Mouse (Mus musculus) thymus, postnatal 10 days (tissue): ENCODE results near the gene Dkk2.
"Not testable (repeated sequence)": the region's sequence is repeated elsewhere in the genome, so short reads cannot be mapped to it uniquely, and the experiment has no call there.

Experiments used
- DNase-seq, 2 experiments: peaks; one replicate each; pipeline ENCODE4 v3.0.0; 2021; ENCODE audit warnings: low spot score in 2 of 2

The Dkk2 gene

DNA sequence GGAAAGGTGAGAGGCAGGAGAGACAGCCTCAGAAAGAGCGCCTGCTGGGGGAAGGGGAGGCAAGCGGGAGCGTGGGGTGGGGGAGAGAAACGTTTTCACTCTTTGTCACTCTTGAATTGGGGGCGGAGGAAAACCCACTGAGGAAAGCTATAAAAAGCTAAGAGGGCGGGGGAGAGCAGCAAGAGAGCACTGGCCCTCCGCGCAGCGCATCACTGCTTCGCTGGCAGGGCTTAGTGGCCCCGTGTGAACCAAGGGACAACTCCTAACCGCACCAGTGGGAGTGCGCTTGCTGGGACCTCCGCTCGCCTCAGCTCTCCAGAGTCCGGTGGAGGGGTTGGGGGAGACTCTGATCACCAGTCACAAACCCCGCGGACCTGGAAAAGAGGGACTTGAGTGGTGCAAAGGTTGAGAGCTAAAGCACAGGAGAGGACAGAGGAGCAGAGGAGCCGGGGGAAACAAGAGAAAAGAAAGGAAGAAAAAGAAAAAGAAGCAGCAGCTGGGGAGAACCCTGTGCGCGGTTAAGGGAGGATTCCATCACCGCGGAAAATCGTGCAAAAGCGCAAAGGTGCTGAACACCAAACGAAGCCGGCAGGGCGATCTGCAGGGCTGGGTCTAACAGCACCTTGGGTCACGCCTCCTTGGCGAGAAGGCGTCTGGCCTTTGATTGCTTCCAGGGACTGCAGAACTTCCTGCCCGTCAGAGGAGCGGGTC lies at the start of gene Dkk2:
TSS of gene Dkk2 (plus strand) at position 181 of the 711 bp plus-strand sequence.
- no peak for DNase-seq

DNA sequence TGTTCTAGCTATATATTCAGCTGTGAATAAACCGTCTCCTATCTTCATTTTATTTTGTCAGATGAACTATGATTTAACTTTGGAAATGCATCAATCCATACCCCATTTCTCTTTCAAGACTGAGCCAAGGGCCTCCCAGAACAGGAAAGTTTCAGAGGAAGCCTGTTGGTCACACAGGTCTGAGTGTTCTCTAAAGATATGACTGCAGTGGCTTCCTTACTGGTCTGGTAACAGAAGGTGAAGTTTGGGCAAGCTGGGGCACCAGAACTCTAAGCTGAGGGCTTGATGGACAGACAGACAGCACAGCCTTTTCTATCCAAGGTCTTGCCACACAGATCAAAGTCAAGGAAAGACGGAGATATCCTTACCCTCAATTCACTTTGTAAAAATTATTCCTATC lies 48.4 kb upstream of the Dkk2 start:
- no peak for DNase-seq

DNA sequence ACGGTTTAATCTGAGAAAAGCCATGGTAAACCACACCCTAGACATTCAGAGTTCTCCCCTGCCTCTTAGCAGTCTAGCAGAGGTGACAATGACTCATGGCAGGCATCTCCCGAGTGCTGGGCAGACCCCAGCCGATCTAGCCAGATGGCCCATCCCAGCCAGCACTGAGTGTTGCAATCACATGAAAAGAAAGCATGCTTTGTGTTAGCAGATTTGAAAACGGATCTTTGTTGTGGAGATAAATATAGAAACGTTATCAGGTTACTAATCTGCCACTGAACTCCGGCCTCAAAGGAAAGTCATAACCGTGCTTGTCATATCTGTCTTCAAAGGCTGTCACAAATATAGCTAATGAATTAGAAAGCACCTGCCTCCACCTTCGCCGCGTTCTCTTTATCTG lies 47.4 kb upstream of the Dkk2 start:
- DNase-seq: no peak

DNA sequence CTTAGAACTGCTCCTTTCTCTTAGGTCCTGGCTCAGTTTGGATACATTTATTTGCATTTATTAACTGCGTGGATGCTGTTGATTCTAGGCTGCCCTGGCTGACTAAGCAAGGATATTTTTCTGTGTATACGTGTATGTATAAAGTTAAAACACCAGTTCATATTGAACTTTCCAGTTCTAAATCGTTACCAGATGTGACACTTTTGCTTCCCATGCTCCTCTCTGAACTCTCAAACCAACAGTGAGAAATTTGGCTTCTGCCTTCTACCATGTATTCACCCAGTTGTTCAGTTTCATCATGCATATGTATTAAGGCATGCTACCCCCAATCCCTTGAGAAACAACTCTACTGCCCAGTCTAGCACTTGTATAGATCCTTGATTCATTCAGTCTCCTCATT lies 45.0 kb upstream of the Dkk2 start:
- DNase-seq: no peak

DNA sequence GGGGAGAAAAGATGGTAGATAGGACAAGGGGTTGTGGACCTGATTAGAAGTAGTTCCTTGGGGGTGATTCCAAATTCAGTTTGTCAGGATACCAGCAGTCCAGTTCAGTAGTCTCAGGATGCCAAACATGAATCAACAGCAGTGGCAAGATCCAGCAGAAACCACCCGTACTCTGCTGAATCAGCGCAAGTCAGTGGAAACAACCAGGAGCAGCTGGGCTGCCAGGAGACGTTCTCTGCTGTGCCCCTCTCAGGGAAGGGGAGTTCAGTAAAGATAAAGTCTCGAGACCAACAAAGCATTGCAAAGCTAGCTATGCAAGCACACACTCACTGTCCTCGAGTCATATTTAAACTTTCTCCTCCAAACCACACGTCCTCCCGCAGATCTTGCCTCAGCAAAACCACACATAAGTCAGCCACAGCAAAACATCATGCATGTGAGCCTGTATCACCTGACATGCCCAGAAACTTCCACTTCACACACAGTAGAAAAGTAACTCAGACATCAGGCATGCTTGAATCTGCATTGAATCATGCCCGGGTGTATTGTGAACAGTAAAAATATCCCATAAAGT lies 34.1 kb upstream of the Dkk2 start:
- DNase-seq: no peak

DNA sequence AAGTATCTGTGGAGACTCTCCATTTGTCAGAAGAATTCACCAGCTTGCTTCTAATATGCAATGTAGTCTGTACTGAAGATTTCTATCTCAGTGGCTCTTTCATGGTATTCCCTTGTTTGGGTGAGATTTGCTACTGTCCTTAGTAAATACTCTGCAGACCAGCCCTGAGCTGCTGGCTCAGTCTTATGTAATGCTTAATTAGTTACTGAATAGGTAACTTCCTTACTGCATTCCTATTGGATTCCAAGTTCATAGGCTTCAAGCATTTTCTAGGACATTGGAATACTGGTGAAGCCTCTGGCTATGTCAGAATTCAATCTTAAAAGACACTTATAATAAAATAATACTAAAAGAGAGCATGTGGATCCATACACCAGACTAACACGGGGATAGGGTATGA lies 22.3 kb upstream of the Dkk2 start:
- DNase-seq: not testable (repeated sequence)

DNA sequence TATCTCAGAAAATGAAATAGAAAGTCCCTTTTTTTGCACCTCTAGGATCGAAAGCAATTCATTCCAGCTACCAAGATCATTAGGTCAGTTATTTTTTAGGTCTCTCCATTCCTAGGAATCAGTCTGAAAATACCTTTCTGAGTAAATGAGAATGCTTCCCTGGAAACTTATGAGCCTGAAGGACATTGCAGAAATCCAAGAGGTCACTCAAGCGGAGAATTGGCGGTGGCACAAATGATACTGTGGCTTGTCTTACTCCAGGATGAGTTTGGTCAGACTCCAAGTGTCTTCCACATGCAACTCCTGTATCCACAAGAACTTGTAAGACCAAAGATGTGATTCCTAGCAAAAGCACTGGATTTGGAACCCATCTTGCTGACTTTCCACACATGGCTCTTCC lies 21.7 kb upstream of the Dkk2 start:
- DNase-seq: no peak

DNA sequence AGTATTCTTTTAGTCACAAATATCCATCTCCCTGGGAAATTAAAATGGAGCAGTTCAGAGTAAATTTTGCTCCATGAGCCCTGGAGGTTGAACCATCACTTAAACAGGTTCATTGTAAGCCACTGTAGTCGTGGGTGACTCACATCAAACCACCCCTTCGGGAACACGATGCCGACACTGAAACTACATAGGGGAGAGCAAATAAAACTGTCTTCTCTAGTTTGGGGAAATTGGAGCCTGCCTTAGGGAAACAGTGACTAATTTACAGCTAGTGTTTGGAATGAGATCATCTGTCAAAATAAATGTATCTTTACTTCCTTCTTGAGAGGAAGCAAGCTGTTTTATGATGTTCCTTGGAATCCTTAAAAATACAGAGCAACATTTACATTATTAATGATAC lies 21.1 kb upstream of the Dkk2 start:
- no peak for DNase-seq

DNA sequence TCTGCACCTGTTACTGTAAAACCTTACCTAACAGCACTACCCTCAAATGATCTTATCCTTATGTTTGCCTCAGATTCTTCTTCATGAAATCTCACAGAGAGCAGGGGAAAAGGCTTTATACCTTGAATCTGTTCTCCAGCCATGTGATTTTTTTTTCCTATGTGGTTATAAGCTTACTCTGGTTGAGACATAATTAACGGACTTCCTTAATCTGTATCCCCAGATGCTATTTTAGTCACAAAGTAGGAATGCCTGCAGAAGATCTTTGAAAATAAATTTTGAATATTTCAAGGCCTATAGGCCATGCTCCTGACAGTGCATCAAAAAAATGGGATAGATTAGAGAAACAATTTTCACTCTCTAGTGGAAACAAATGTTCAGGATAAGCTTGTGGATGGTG lies 20.2 kb upstream of the Dkk2 start:
- DNase-seq: no peak

DNA sequence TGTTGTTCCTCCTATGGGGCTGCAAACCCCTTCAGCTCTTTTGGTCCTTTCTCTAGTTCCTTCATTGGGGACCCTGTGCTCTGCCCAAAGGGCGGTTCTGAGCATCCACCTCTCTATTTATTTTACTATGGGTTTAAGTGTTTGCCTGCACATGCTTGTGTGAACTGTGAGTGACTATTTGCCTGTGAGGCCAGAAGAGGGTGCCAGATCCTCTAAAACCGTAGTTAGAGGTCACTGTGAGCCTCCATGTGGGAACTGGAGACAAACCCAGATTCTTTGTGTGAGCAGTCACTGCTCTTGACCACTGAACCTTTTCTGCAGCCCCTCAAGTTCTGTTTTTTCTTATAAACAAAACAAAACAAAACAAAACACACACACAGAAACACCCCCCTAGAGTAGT lies 14.1 kb upstream of the Dkk2 start:
- no peak for DNase-seq

DNA sequence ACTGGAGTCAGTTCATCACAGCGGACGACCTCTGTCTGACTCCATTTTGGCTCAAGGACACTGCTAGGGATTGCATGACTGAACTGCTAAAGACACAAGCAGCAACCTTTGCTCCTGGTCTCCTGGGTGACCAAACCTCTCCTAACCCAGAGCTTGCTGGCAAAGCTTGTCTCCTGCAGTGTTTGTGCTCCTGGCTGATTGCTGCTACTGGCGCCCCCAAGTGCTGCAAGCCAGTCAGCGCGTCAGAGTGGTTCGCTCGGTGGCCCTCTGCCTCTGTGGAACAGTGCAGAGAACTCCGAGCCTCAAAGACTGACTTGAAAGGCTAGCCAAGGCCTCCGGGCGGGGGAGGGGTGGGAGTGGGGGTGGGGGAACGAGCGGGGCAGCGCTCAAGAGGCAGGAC lies 1.1 kb upstream of the Dkk2 start:
- DNase-seq: no peak

DNA sequence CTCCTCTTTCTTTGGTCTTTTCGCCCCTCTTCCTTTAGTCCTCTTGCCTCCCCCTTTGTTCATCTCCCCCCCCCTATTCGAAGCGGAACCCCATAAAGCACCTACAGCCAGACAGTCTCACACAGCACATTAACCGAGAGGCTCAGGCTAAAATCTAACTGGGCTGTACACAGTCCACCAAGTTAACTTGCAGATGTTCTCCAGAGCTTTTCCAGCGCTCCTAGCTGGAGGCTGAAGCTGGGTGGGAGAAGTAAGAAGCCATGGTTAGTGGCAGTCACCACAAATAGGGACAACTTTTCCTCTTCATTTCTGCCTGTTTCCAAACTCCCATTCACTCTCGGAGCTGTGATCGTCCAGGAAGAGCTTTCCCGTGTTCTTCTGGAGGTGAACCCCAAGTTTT lies 412 bp upstream of the Dkk2 start:
- DNase-seq: no peak

DNA sequence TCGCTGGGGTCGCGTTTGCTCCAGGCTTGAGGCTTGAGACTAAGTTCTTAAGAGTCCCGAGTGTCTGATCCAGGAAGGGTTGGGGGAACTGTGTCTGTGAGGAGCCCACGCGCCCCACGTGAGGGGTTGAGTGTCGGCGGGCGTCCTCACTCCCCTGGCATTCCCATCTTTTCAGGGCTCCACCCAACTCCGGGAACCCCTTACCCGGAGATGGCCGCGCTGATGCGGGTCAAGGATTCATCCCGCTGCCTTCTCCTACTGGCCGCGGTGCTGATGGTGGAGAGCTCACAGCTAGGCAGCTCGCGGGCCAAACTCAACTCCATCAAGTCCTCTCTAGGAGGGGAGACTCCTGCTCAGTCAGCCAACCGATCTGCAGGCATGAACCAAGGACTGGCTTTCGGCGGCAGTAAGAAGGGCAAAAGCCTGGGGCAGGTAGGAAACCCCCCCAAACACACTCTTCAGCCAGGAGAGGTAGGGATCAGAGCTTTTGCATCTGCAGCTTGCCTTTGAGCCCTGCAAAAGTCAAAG lies 795 bp downstream of the Dkk2 start:
- no peak for DNase-seq

DNA sequence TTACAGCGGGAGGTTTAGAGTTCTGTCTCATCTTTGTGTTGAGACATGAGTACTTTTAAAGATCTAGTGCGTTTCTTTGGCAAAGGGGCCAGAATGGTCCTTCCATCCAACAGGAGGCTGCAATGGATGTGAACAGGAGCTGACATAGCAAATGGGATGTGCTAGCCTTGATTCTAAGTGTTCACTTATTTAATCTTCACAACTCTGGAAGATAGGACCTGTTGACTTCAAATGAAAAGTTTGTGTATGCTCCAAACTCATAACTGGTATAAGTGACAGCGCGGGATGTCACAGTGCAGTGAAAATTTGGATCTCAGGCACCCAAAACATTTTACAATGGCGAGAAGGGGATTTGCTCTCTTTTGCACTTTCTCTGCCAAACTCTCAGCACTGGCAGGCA lies 1.4 kb downstream of the Dkk2 start:
- no peak for DNase-seq

DNA sequence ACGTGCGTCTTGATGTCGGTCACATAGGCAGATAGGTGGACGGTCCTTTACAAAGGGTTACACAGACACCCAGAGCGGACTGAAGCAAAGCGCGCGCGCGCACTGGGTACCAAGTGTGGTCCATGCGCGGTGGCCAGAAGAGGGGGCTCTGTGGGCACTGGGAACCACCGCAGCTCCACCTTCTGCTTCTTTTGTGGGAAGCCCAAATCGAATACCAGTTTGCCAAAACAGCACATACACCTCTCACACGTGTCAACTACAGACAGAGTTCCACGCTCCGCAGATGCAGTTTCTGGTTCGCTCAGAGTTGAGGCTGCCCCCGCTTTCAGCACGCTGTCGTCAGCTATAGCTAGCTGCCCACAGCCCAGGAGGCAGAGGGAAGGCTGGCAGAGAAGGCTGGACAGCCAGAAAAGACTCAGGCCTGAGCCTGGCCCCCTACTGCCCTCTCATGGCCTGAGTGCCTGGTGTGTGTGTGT lies 2.0 kb downstream of the Dkk2 start:
- DNase-seq: no peak

DNA sequence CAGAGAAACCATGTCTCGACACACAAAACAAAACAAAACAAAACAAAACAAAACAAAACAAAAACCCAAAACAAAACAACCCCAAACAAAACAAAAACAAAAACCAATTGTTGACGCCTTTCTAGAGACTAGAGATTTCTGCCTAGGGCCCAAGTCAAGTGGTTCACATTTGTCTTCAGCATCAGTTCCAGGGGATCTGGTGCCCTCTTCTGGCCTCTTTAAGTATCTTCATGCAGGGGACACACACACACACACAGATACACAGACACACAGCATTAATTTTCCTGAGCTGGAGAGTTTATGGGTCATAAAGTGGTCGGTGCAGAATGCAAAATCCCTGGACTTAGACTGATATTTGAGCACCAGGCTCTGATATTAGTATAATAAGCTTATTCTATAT lies 7.9 kb downstream of the Dkk2 start:
- no peak for DNase-seq

DNA sequence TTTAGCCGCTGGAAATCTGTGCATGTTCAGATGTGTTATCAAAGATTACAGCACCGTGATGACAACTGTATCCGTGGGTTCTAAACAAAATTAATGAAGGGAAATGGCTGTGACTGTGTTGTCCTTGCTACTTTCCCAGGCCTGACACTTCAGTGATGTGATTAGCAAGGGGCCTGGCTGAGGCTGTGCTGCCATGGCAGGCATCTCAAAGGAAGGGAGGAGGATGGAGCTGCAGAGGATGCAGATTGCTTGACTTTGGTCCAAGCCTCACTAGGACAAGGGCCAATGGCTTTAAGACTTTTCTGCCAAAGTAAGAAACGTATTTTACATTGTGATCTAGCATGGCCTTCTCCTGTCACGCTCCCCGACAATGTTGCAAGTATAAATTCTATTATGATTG lies 11.2 kb downstream of the Dkk2 start:
- no peak for DNase-seq

DNA sequence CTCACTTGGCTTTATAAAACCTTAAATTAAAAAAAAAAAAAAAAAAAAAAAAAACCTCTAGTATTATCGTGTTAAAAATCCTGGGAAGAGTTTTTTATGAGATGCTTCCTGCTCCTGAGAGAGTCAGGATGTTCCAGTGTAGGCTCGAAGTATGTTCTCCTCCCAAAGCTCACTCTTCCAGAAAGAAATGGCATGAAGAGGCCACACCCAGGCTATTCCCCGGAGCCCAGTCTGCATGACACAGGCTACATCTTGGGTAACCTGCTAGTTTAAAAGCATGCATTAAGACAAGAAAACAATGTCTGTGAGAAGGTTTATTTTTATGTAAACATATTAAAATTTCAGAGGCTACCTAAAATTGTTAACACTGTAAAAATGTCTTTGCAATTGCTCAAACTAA lies 15.7 kb downstream of the Dkk2 start:
- no peak for DNase-seq

DNA sequence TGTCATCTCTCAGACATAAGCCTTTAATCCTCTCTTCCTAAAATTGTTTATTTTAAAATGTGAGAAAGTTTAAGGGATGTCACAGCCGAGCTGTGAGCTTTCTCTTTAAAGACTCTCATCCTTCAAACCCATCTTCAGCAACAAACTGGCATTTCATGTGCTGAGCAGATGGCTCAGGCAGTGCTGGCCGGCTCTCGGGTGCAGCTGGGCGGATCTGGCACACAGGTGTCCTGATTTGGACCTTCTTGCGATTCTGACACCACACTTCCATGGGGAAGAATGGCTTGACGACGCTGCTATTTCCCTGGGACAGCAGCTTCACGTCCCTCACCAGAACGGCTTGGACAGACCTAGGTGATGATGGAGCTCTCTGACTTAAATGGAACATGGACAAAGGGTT lies 17.9 kb downstream of the Dkk2 start:
- DNase-seq: no peak

DNA sequence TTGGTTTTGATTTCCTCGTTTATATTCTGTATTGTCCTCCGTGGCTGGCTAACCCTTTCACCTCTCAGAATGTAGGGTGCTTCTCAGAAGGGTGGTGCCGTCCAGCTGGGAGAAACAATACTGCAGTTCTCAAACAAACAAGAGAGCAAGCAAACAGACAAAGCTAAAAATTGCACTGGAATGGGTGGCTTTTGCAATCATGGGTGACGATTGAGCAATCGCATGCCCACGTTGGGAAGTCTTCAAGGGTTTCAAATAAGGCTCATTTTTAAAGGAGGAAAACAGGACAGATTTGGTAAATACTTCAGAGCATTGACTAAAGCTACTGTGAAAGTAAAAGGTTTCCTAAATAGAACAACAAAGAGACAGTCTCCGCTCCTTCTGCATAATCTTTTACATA lies 18.4 kb downstream of the Dkk2 start:
- DNase-seq: no peak

DNA sequence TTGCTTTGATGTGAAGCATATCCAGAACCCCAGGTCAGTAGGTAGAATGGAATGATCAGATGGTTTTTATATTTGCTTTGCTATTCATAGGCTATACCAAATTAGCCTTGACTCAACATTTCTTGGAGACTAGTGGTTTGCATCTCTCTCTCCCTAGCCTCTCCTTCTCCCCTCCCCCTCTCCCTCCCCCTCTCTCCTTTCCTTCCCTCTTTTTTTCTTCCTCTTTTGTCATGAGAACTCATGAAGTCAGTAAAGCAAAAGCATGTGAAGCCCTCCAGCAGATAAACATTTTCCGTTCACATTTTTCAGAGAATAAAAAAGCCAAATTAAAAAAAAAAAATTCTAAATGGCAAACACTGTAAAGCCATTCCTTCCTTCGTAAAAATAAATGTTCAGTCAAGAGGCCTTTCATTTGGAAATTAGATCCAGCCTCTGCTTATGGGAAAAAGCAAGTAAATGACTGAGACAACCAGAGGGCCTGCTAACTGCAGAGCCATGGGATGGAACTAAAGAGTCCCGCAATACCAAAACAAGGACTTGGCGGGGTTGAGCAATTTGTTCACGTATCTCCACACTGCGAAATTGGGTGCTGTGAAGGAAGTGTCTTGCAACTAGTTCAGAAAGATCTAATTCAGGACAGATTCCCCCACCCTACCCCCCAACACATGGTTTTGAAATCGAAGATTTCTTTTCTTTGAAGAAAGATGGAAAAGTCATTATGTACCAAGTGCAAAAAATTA lies 30.9 kb downstream of the Dkk2 start:
- DNase-seq: no peak

DNA sequence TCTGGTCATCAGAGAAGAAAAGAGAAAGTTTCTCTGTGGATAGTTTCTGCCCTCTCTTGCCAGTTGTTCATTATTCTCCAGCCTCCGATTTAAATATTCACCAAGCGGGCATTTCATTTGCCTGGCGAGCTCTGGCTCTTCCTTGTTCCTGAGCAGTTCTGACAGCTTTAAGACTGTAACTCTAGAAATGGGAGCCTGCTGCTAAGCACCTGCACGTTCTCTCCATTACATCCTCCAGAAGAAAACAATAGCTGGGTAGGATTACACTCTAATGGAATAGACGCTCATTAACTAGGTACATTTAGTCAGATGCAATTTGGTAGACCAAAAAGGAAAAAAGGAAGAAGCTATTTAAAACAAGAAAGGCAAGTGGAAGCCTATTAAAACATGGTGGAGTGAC lies 36.3 kb downstream of the Dkk2 start:
- no peak for DNase-seq

DNA sequence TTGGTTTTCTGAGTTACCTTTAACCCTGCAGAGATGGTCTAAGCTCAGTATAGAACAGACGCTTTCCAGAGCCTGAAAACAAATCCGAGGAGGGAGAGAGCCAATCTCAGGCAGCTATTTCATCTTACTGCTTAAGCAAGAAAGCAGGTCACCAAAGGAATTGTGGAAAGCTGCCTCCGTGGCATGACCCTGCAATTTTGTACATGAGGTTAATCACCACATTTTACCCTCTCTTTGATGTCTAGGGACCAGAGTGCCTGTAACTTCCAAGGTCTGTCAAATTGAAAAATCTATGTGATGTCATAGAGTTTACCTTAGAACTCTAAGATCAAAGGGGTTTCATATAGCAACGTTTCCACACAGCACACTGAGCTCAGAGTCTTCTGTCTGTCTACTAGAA lies 37.5 kb downstream of the Dkk2 start:
- no peak for DNase-seq
